In genomic region chr16:87698692-87699305, GRCm38 (mm10) we compare ENCODE assay signal across 8 mouse cellular contexts. TPM values are rescaled to one million over a fixed set of nuclear protein-coding genes. Genes with fewer than 3 reads are reported as not detected.
A peak's percentile ranks its signal among the peaks of the same experiment; 100 is the strongest.
DNase-seq lines count a peak whose midpoint lies in the region; ATAC-seq lines count a peak whose summit lies in the region.

Gene Bach1, plus strand, starts transcription at chr16:87698945.

- H3K79me2 ChIP-seq in macrophage (ENCODE audit: inconsistent target), result peaks cover 47% of the 10 kb centered on the region

- H3K4me2 ChIP-seq in hindbrain, embryonic 14.5 days (replicated peaks), result peak within 1 kb of the TSS; percentile 75

- peak within 1 kb of the TSS; percentile 98 for H3K9ac ChIP-seq in hindbrain, embryonic 14.5 days

- H3K4me1 ChIP-seq in hindbrain, embryonic 14.5 days (replicated peaks; ENCODE audit: control insufficient read depth, insufficient read depth, low read length), result peaks cover 23% of the 10 kb centered on the region

- DNase-seq in R1 (ENCODE audit: low read depth, low spot score), result peak; percentile 90
- DNase-seq in cerebellum, postnatal 14 days, result peak; percentile 93 to 95
- peak; percentile 60 to 83 for DNase-seq in frontal cortex, postnatal 25 days (ENCODE audit: low spot score in 2 of 2)
- peak; percentile 92 for DNase-seq in hindbrain, embryonic 14.5 days (ENCODE audit: low spot score)
- peak; percentile 87 to 91 for DNase-seq in left cerebral cortex, adult 18-20 months (ENCODE audit: low spot score in 2 of 2)
- peak; percentile 93 for DNase-seq in right cerebral cortex, adult 18-20 months
- peak; percentile 81 for DNase-seq in urinary bladder, postnatal 10 days (ENCODE audit: low spot score)

- H3K4me3 ChIP-seq in hindbrain, embryonic 14.5 days (replicated peaks; ENCODE audit: low read length), result peak within 1 kb of the TSS; percentile 91
- peak within 1 kb of the TSS; percentile 88 for H3K4me3 ChIP-seq in macrophage (ENCODE audit: inconsistent target)

- H3K27ac ChIP-seq in hindbrain, embryonic 14.5 days, result peak within 1 kb of the TSS; percentile 96
- H3K27ac ChIP-seq in macrophage, result peak within 1 kb of the TSS; percentile 88

- peak; percentile 93 for ATAC-seq in hindbrain, embryonic 14.5 days (ENCODE audit: low FRiP score)

- no peaks in the 10 kb centered on the region for H3K36me3 ChIP-seq in hindbrain, embryonic 14.5 days (replicated peaks; ENCODE audit: control insufficient read depth, insufficient read depth)
- H3K36me3 ChIP-seq in macrophage (ENCODE audit: inconsistent target), result no peaks in the 10 kb centered on the region

- no peaks in the 10 kb centered on the region for H3K9me3 ChIP-seq in hindbrain, embryonic 14.5 days (ENCODE audit: control insufficient read depth, low read length)

- under 1% methylated on average over 31 of the region's 84 CpGs for WGBS in hindbrain, embryonic 14.5 days
- 0% methylated on average over 63 of the region's 84 CpGs for WGBS in macrophage (ENCODE audit: missing documents)

- no peaks in the 10 kb centered on the region for H3K27me3 ChIP-seq in hindbrain, embryonic 14.5 days (ENCODE audit: control insufficient read depth, insufficient read depth, low read length)

RNA-seq across cellular contexts. Expression of gene Bach1, which starts in this region (rescaled TPM):
- 18.8 and 19.9 TPM in 2 replicates for polyA plus RNA-seq in hindbrain, embryonic 14.5 days (2014; fragmentation: Nextera tagmentation; extraction: Ambion mirVana)
- total RNA-seq in left cerebral cortex, adult 18-20 months (2021), result 10 to 100 TPM; 10.9 to 12.6 TPM
- total RNA-seq in macrophage (2018; cell fraction: chromatin; rRNA removed), result 100 to 1,000 TPM in 22 of 26 experiments, 10 to 100 TPM in 4; 49.6 to 586 (median 135) TPM
- total RNA-seq in macrophage (2018; cell fraction: cytosol; rRNA removed), result 100 to 1,000 TPM in 6 of 26 experiments, 10 to 100 TPM in 20; 20.7 to 221 (median 85.7) TPM
- total RNA-seq in macrophage (2018; cell fraction: nucleus; rRNA removed), result 100 to 1,000 TPM in 23 of 26 experiments, 10 to 100 TPM in 3; 76.3 to 456 (median 155) TPM
- 36.8 to 60.6 TPM (median 36.9 TPM) in 3 replicates for polyA plus RNA-seq in macrophage (2018)

Comparison
In these comparisons a context has a peak if more than half of its experiments do, and no peak if none do; other contexts are left out.
1. Peak in every context shown above with its lines: DNase-seq, ATAC-seq, H3K4me3 ChIP-seq and H3K27ac ChIP-seq.